Mouse (Mus musculus) embryonic facial prominence, embryonic 13.5 days (tissue): ENCODE data around the gene Gpkow. TPM values are rescaled to one million over a fixed set of nuclear protein-coding genes. Genes with fewer than 3 reads are reported as not detected.
"Not testable (repeated sequence)": the region's sequence is repeated elsewhere in the genome, so short reads cannot be mapped to it uniquely, and the experiment has no call there.

ENCODE experiments used
- ATAC-seq: fragments of 200-750 bp; cut with Nextera tagmentation; 2 replicates; pipeline ENCODE4 v1.8.0; 2017; ENCODE audit warnings: low read depth; ENCODE audit not compliant: insufficient number of reproducible peaks, insufficient read depth, low FRiP score, low TSS enrichment
- H3K27ac ChIP-seq: fragments of 300-500 bp; sonication (generic); 2 replicates; pipeline ENCODE4 v1.5.1; 2015; ENCODE audit warnings: moderate library complexity, mild to moderate bottlenecking, inconsistent platforms
- H3K27me3 ChIP-seq: fragments of 300-500 bp; sonication (generic); 2 replicates; pipeline ENCODE4 v1.6.1; 2015; ENCODE audit warnings: mild to moderate bottlenecking, inconsistent platforms
- H3K36me3 ChIP-seq: fragments of 300-500 bp; sonication (generic); 2 replicates; pipeline ENCODE4 v1.6.1; 2015; ENCODE audit warnings: mild to moderate bottlenecking, inconsistent platforms
- H3K4me1 ChIP-seq: fragments of 300-500 bp; sonication (generic); 2 replicates; pipeline ENCODE4 v1.6.1; 2015; ENCODE audit warnings: inconsistent platforms
- H3K4me2 ChIP-seq: fragments of 300-500 bp; sonication (generic); 2 replicates; pipeline ENCODE4 v1.6.1; 2015; ENCODE audit warnings: moderate library complexity, mild to moderate bottlenecking, inconsistent platforms
- H3K4me3 ChIP-seq: fragments of 300-500 bp; sonication (generic); 2 replicates; pipeline ENCODE4 v1.5.1; 2015; ENCODE audit warnings: mild to moderate bottlenecking, inconsistent platforms
- H3K9ac ChIP-seq: fragments of 300-500 bp; sonication (generic); 2 replicates; pipeline ENCODE4 v1.6.1; 2015; ENCODE audit warnings: mild to moderate bottlenecking, inconsistent platforms
- H3K9me3 ChIP-seq: fragments of 300-500 bp; sonication (generic); 2 replicates; pipeline ENCODE4 v1.6.1; 2016; ENCODE audit warnings: inconsistent platforms
- WGBS: fragments of 180-500 bp; shearing (Covaris S2); methylation state at CpG from one replicate; pipeline ENCODE4 v1.1.7; 2015; ENCODE audit warnings: mixed read lengths; 5-methylcytosine and 5-hydroxymethylcytosine counted together
- polyA plus RNA-seq: library from polyadenylated mRNA; unstranded; fragments of >200 nt; fragmentation: Nextera tagmentation; extraction: Ambion mirVana; gene quantifications from 2 replicates; pipeline ENCODE4 v1.2.1, GENCODE M21; 2015

Gpkow gene
- polyA plus RNA-seq, 1 experiment from 2014 or later = 37.2 TPM

DNA sequence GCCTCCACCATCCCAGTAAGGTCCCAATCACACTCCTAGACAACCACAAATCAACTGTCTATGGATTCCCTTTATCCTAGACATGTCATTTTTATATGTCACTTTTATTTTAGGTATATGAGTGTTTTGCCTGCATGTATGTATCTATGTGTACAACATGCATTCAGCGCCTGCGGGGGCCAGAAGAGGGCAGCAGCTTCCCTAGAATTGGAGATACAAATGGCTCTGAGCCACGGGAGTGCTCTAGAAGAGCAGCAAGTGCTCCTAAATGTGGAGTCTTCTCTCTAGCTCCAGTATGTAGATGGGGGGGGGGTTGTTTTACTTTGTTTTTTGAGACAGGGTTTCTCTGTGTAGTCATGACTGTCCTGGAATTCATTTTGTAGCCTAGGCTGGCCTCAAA, 56.7 kb downstream of the Gpkow start:
- not testable (repeated sequence) for H3K4me1 ChIP-seq, H3K4me2 ChIP-seq, H3K36me3 ChIP-seq, H3K27me3 ChIP-seq, H3K9ac ChIP-seq, H3K27ac ChIP-seq, H3K4me3 ChIP-seq, H3K9me3 ChIP-seq, ATAC-seq
- WGBS = 22% methylated on average over 3 of the region's 3 CpGs

Other genes with a start within 250 kb of the Gpkow start
- 0.14 TPM in 1 of 2 replicates, not detected in the other for gene Foxp3, start 123.5 kb upstream of the Gpkow start, polyA plus RNA-seq
- gene Ppp1r3f, start 122.8 kb upstream of the Gpkow start, polyA plus RNA-seq = 1.6 and 2.5 TPM in 2 replicates
- gene Ccdc22, start 91.6 kb upstream of the Gpkow start, polyA plus RNA-seq = 26.9 and 30.4 TPM in 2 replicates
- gene Cacna1f, start 90.0 kb upstream of the Gpkow start, polyA plus RNA-seq = not detected in 2 replicates
- 2.1 and 3.3 TPM in 2 replicates for gene Syp, start 58.7 kb upstream of the Gpkow start, polyA plus RNA-seq
- gene Prickle3, start 39.9 kb upstream of the Gpkow start, polyA plus RNA-seq = 9.9 and 11.8 TPM in 2 replicates
- gene Plp2, start 25.7 kb upstream of the Gpkow start, polyA plus RNA-seq = 100 and 115 TPM in 2 replicates
- gene Magix, start 15.9 kb upstream of the Gpkow start, polyA plus RNA-seq = 0.66 TPM in 1 of 2 replicates, not detected in the other
- gene Wdr45, start 17.2 kb downstream of the Gpkow start, polyA plus RNA-seq = 37.7 and 40.1 TPM in 2 replicates
- not detected in 2 replicates for gene Gm45208, start 25.1 kb downstream of the Gpkow start, polyA plus RNA-seq
- gene Praf2, start 31.3 kb downstream of the Gpkow start, polyA plus RNA-seq = 73.1 and 75.9 TPM in 2 replicates
- gene Ccdc120, start 53.8 kb downstream of the Gpkow start, polyA plus RNA-seq = 17.7 and 22.4 TPM in 2 replicates
- gene Tfe3, start 65.4 kb downstream of the Gpkow start, polyA plus RNA-seq = 28.5 and 28.7 TPM in 2 replicates
- 49.8 and 50.1 TPM in 2 replicates for gene Gripap1, start 92.6 kb downstream of the Gpkow start, polyA plus RNA-seq
- gene Kcnd1, start 125.2 kb downstream of the Gpkow start, polyA plus RNA-seq = 1.3 and 2.3 TPM in 2 replicates
- gene Otud5, start 144.2 kb downstream of the Gpkow start, polyA plus RNA-seq = 47.9 and 51.4 TPM in 2 replicates
- gene Pim2, start 181.1 kb downstream of the Gpkow start, polyA plus RNA-seq = 4.4 and 5.9 TPM in 2 replicates
- gene Slc35a2, start 186.9 kb downstream of the Gpkow start, polyA plus RNA-seq = 37.3 and 44.0 TPM in 2 replicates
- gene Pqbp1, start 202.1 kb downstream of the Gpkow start, polyA plus RNA-seq = 155 and 156 TPM in 2 replicates
- 150 and 173 TPM in 2 replicates for gene Timm17b, start 202.2 kb downstream of the Gpkow start, polyA plus RNA-seq
- gene Gm10491, start 210.7 kb downstream of the Gpkow start, polyA plus RNA-seq = not detected in 2 replicates
- gene Gm10490, start 212.4 kb downstream of the Gpkow start, polyA plus RNA-seq = not detected in 2 replicates
- 2.0 and 3.1 TPM in 2 replicates for gene Pcsk1n, start 222.7 kb downstream of the Gpkow start, polyA plus RNA-seq
- not detected in 2 replicates for gene Eras, start 231.5 kb downstream of the Gpkow start, polyA plus RNA-seq